Mouse (Mus musculus) megakaryocyte, embryonic 14.5 days (primary cell): ENCODE measurements around the gene Otog.

Experiments used
- FLI1 ChIP-seq: IDR thresholded peaks from 2 replicates; pipeline ENCODE4 v1.6.1; 2012; ENCODE audit warnings: low read length, inconsistent platforms, mixed read lengths
- GATA1 ChIP-seq: IDR thresholded peaks from 3 replicates; pipeline ENCODE4 v1.6.1; 2012; ENCODE audit warnings: mixed read lengths, low read length, inconsistent platforms, borderline replicate concordance

- no peak for TF ChIP-seq GATA1
- no peak for TF ChIP-seq FLI1
Measured at GRCm38 (mm10) chr7:46240091-46240490, 696 bp upstream of the Otog start.
